Mouse (Mus musculus) embryonic fibroblast, embryonic 13.5 days (primary cell): ENCODE data around the gene Cyb561a3.

Experiments used
- CTCF ChIP-seq: IDR thresholded peaks from 2 replicates; pipeline ENCODE4 v1.5.1; 2011; ENCODE audit warnings: mild to moderate bottlenecking, control low read depth, low read length, moderate library complexity, borderline replicate concordance; ENCODE audit not compliant: insufficient read depth
- POLR2A ChIP-seq: IDR thresholded peaks from 2 replicates; pipeline ENCODE4 v1.6.1; 2011; ENCODE audit warnings: low read depth, mild to moderate bottlenecking, control low read depth, low read length, moderate library complexity

DNA sequence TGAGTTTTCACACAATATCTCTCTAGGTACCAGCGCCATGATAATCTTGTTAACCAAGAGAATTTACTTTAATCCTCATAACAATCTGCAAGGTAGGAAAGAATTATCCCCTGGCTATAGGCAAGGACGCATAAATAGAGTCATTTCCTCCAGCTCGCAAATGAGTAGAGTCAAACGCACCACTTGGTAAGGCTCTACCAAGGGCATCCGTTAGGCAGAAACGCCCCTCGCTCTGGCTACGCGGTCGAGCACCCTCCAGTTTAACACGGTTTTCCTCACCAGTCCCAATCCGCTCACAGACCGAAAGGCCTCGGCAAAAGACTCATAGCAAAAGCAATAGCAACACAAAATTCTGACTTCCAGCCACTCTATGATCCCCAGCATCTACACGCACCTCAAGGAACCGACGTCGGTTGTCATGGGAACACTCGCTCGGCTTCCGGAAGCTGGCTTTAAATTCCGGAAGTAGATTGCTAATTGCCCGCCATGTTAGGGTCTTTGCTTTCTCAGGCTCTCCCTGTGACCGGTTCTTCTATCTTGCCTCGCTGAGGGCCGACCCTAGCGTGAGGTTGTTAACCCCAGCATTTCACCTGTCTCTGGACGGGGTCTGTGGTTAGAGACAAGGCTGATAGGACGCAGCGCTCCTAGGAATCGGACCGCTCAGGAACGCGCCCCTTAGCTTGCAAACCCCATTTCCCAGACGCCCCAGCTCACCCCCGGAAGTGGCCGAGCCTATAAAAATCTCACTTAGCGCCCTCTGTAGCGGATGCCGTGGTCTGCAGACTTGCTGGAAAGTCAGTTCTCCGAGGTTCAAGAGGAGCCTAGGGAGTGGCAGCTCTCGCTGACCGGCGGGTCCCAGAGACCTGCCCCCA lies at the start of gene Cyb561a3, which contains the start of gene Tmem138:
- TF ChIP-seq CTCF (no peak), POLR2A (peak; percentile 88)
